Mouse (Mus musculus) stomach, postnatal 0 days (tissue): ENCODE results near the gene Gm28230.

Experiments used
- CTCF ChIP-seq: IDR thresholded peaks from 2 replicates; pipeline ENCODE4 v1.5.1; 2016; ENCODE audit warnings: antibody characterized with exemption, low read depth, mild to moderate bottlenecking, moderate library complexity
- EP300 ChIP-seq: optimal IDR thresholded peaks from 2 replicates; pipeline ENCODE3; 2016; ENCODE audit warnings: antibody characterized with exemption

DNA sequence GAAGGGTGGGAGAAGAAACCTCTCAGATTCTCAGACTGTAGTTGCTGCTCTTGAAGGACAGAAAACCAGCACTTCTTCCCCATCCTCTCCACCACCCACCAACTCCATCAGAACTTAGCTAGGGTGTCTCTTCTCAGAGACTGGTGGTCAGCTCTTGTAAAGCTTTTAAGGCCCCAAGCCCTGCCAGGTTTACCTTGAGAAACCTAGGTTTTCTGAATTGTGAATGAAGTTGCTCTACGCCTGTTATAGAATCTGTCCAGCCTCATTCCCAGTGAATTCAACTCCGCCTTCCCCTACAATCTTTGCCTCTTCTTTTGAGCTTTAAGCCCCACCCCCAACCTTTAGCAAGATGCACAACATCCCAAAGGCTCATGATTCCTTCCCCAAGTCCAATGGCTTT lies 49.4 kb upstream of the Gm28230 start:
- TF ChIP-seq CTCF (no peak), EP300 (no peak)
